Mouse (Mus musculus): Measurements from ENCODE around the gene Tnfrsf13c. TPM values are rescaled to one million over a fixed set of nuclear protein-coding genes. Genes with fewer than 3 reads are reported as not detected.

Tnfrsf13c gene
- total and polyA plus RNA-seq, 3 experiments = 204 to 287 (median 257) TPM

GRCm38 (mm10) chr15:82268783-82269182, 44.6 kb upstream of the Tnfrsf13c start:
- dilution Hi-C loops (cut with MboI; ENCODE audit: extremely low pct_ligation_motif_present, extremely low pct_unique_long_range_greater_than_20kb, low sequenced_read_pairs) (no loop called here), in situ Hi-C loops (cut with MboI; ENCODE audit: low pct_ligation_motif_present, low pct_unique_long_range_greater_than_20kb, low sequenced_read_pairs) (loop anchor here (25.0 kb wide), 1 partner anchor 819 kb away; the partner anchor contains the start of gene Serhl)
- no peak for DNase-seq (ENCODE audit: extremely low read depth)
- peaks cover 87% of the 10 kb centered on the region for H3K27me3 ChIP-seq (replicated peaks)
- H3K36me3 ChIP-seq (replicated peaks in 1 of 2; ENCODE audit: control insufficient read depth in 1 of 2, insufficient read depth in 1 of 2, low read length in 1 of 2) = no peaks in the 10 kb centered on the region
- H3K79me2 ChIP-seq (replicated peaks; ENCODE audit: control insufficient read depth, extremely low read depth, insufficient read depth, poor library complexity, severe bottlenecking) = no peaks in the 10 kb centered on the region
- no peak for TF ChIP-seq TCF12 (IDR thresholded peaks at IDR 0.05; ENCODE audit: low read depth, low read length)
- no peak for TF ChIP-seq POLR2A (IDR thresholded peaks at IDR 0.05; ENCODE audit: low read depth, low read length)
- TF ChIP-seq CTCF (conservative IDR thresholded peaks at IDR 0.05 in 1 of 2, IDR thresholded peaks at IDR 0.05 in 1 of 2; ENCODE audit: low read depth in 2 of 2, low read length in 2 of 2) = no peak
- TF ChIP-seq MYC (IDR thresholded peaks at IDR 0.05; ENCODE audit: low read depth, low read length) = no peak
- no peak for TF ChIP-seq NRF1 (IDR thresholded peaks at IDR 0.05; ENCODE audit: low read depth, low read length)
- no peak for TF ChIP-seq E2F4 (IDR thresholded peaks at IDR 0.05; ENCODE audit: insufficient replicate concordance, low read depth, low read length)
- no peak for TF ChIP-seq MAFK (IDR thresholded peaks at IDR 0.05; ENCODE audit: insufficient replicate concordance, low read length)
- TF ChIP-seq MAX (IDR thresholded peaks at IDR 0.05; ENCODE audit: low read length) = no peak
- no peak for TF ChIP-seq EP300 (IDR thresholded peaks at IDR 0.05; ENCODE audit: low read length)
- no peak for TF ChIP-seq ZKSCAN1 (IDR thresholded peaks at IDR 0.05; ENCODE audit: borderline replicate concordance, low read depth, low read length)
- TF ChIP-seq RAD21 (IDR thresholded peaks at IDR 0.05; ENCODE audit: low read depth, low read length) = no peak
- TF ChIP-seq SIN3A (IDR thresholded peaks at IDR 0.05; ENCODE audit: low read length) = no peak
- TF ChIP-seq PAX5 (IDR thresholded peaks at IDR 0.05; ENCODE audit: low read length) = no peak
- no peak for TF ChIP-seq SMC3 (IDR thresholded peaks at IDR 0.05; ENCODE audit: low read depth, low read length)
- TF ChIP-seq GABPA (IDR thresholded peaks at IDR 0.05; ENCODE audit: insufficient replicate concordance, low read depth, low read length) = no peak
- no peak overlapping the region for H3K4me2 ChIP-seq (ENCODE audit: insufficient read depth, low read depth, poor library complexity, severe bottlenecking)
- H3K9ac ChIP-seq (ENCODE audit: insufficient read depth, low read depth) = no peak overlapping the region
- no peak overlapping the region for H3K4me3 ChIP-seq (replicated peaks in 1 of 3; ENCODE audit: low read depth in 2 of 3, low read length in 2 of 3, poor library complexity in 1 of 3)
- H3K27ac ChIP-seq (ENCODE audit: insufficient read depth, low read depth) = no peak overlapping the region
- no peaks in the 10 kb centered on the region for H3K9me3 ChIP-seq (replicated peaks; ENCODE audit: low read length)
- H3K4me1 ChIP-seq (ENCODE audit: control insufficient read depth in 1 of 2, insufficient read depth in 2 of 2) = no peaks in the 10 kb centered on the region

- no peak overlapping the region for H3K9ac ChIP-seq (ENCODE audit: insufficient read depth, low read depth)
- no peak overlapping the region for H3K4me2 ChIP-seq (ENCODE audit: insufficient read depth, low read depth, poor library complexity, severe bottlenecking)
- H3K36me3 ChIP-seq (replicated peaks in 1 of 2; ENCODE audit: control insufficient read depth in 1 of 2, insufficient read depth in 1 of 2, low read length in 1 of 2) = no peaks in the 10 kb centered on the region
- DNase-seq (ENCODE audit: extremely low read depth) = no peak
- peaks cover 85% of the 10 kb centered on the region for H3K27me3 ChIP-seq (replicated peaks)
- dilution Hi-C loops (cut with MboI; ENCODE audit: extremely low pct_ligation_motif_present, extremely low pct_unique_long_range_greater_than_20kb, low sequenced_read_pairs) (no loop called here), in situ Hi-C loops (cut with MboI; ENCODE audit: low pct_ligation_motif_present, low pct_unique_long_range_greater_than_20kb, low sequenced_read_pairs) (loop anchor here (25.0 kb wide), 1 partner anchor 819 kb away; the partner anchor contains the start of gene Serhl)
- H3K4me1 ChIP-seq (ENCODE audit: control insufficient read depth in 1 of 2, insufficient read depth in 2 of 2) = no peaks in the 10 kb centered on the region
- no peak overlapping the region for H3K4me3 ChIP-seq (replicated peaks in 1 of 3; ENCODE audit: low read depth in 2 of 3, low read length in 2 of 3, poor library complexity in 1 of 3)
- H3K79me2 ChIP-seq (replicated peaks; ENCODE audit: control insufficient read depth, extremely low read depth, insufficient read depth, poor library complexity, severe bottlenecking) = no peaks in the 10 kb centered on the region
- TF ChIP-seq MAFK (IDR thresholded peaks at IDR 0.05; ENCODE audit: insufficient replicate concordance, low read length) (no peak), ELF1 (IDR thresholded peaks at IDR 0.05; ENCODE audit: low read depth, low read length) (no peak), MAZ (IDR thresholded peaks at IDR 0.05; ENCODE audit: low read depth, low read length) (no peak), ZC3H11A (IDR thresholded peaks at IDR 0.05; ENCODE audit: low read depth, low read length) (no peak), ETS1 (conservative IDR thresholded peaks at IDR 0.05; ENCODE audit: low read depth, low read length) (no peak), JUND (conservative IDR thresholded peaks at IDR 0.05; ENCODE audit: low read depth, low read length) (no peak)
- H3K9me3 ChIP-seq (replicated peaks; ENCODE audit: low read length) = no peaks in the 10 kb centered on the region
- no peak overlapping the region for H3K27ac ChIP-seq (ENCODE audit: insufficient read depth, low read depth)
Measured at GRCm38 (mm10) chr15:82268185-82268584, 44.0 kb upstream of the Tnfrsf13c start.

Measured in CH12.LX (cell line).